Mouse (Mus musculus) embryonic fibroblast, embryonic 13.5 days (primary cell): ENCODE measurements at regions not wholly inside any gene's neighbourhood (a gene's known extent, or its start where the extent isn't known, plus 50 kb on each side); places are given as distances from the start of the nearest gene placed in this dataset.
"Not testable (repeated sequence)": the region's sequence is repeated elsewhere in the genome, so short reads cannot be mapped to it uniquely, and the experiment has no call there.

Experiments used
- H3K27ac ChIP-seq: 2 replicates; pipeline ENCODE4 v1.5.1; 2012; ENCODE audit warnings: low read length, control low read depth, inconsistent platforms; ENCODE audit not compliant: insufficient read depth
- H3K4me1 ChIP-seq: 2 replicates; pipeline ENCODE4 v1.6.1; 2011; ENCODE audit warnings: low read length; ENCODE audit not compliant: control insufficient read depth, insufficient read depth
- H3K4me3 ChIP-seq: 2 replicates; pipeline ENCODE4 v1.5.1; 2011; ENCODE audit warnings: mild to moderate bottlenecking, control low read depth, low read length; ENCODE audit not compliant: insufficient read depth
- CTCF ChIP-seq: IDR thresholded peaks from 2 replicates; pipeline ENCODE4 v1.5.1; 2011; ENCODE audit warnings: mild to moderate bottlenecking, control low read depth, low read length, moderate library complexity, borderline replicate concordance; ENCODE audit not compliant: insufficient read depth
- POLR2A ChIP-seq: IDR thresholded peaks from 2 replicates; pipeline ENCODE4 v1.6.1; 2011; ENCODE audit warnings: low read depth, mild to moderate bottlenecking, control low read depth, low read length, moderate library complexity

- no peak for TF ChIP-seq POLR2A
- no peak for TF ChIP-seq CTCF
- Histone ChIP-seq H3K4me1 (no peaks in the 10 kb centered on the region), H3K4me3 (no peak overlapping the region), H3K27ac (no peak overlapping the region)
Measured at GRCm38 (mm10) chr4:18620361-18620760, 984.9 kb upstream of the Gm12353 start.

- Histone ChIP-seq H3K4me1 (no peaks in the 10 kb centered on the region), H3K27ac (no peak overlapping the region), H3K4me3 (no peak overlapping the region)
- no peak for TF ChIP-seq CTCF
- no peak for TF ChIP-seq POLR2A
Measured at GRCm38 (mm10) chr4:18639035-18639434, 966.2 kb upstream of the Gm12353 start.

GRCm38 (mm10) chr4:18649153-18649552 lies 956.1 kb upstream of the Gm12353 start:
- Histone ChIP-seq H3K27ac (no peak overlapping the region), H3K4me1 (no peaks in the 10 kb centered on the region), H3K4me3 (no peak overlapping the region)
- TF ChIP-seq POLR2A (no peak), CTCF (no peak)

GRCm38 (mm10) chr4:18685891-18686544 lies 919.2 kb upstream of the Gm12353 start:
- Histone ChIP-seq H3K27ac (no peak overlapping the region), H3K4me3 (no peak overlapping the region), H3K4me1 (no peaks in the 10 kb centered on the region)
- TF ChIP-seq POLR2A (no peak), CTCF (no peak)

GRCm38 (mm10) chr4:18694076-18694475 lies 911.2 kb upstream of the Gm12353 start:
- H3K27ac ChIP-seq = no peak overlapping the region
- no peaks in the 10 kb centered on the region for H3K4me1 ChIP-seq
- no peak overlapping the region for H3K4me3 ChIP-seq
- TF ChIP-seq CTCF (no peak), POLR2A (no peak)

DNA sequence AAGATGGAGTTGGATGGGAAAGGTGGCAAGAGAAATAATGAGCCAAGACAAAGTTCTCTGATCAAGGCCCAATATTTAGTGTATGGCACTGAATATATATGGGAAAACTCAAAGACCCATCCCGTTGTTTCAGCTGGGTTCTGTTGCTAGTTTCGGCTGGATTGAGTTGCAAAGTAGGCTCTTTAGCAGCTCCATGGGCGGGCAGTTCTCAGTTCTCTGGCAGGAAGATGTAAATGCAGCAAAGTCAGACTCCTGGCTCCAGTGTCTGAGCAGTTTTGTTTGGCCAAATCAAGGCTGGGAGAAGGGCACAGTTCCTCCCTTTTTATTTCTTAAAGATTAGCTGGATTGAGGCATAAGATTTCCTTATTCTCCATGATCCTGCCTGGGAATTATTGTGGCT lies 909.0 kb upstream of the Gm12353 start:
- Histone ChIP-seq H3K4me3 (no peak overlapping the region), H3K4me1 (no peaks in the 10 kb centered on the region), H3K27ac (no peak overlapping the region)
- TF ChIP-seq POLR2A (no peak), CTCF (no peak)

- Histone ChIP-seq H3K4me1 (no peaks in the 10 kb centered on the region), H3K27ac (no peak overlapping the region)
- TF ChIP-seq CTCF (no peak), POLR2A (no peak)
Measured at GRCm38 (mm10) chr4:18744241-18744640, 861.0 kb upstream of the Gm12353 start.

GRCm38 (mm10) chr4:18788398-18788797 lies 816.9 kb upstream of the Gm12353 start:
- Histone ChIP-seq H3K27ac (no peak overlapping the region), H3K4me1 (no peaks in the 10 kb centered on the region), H3K4me3 (no peak overlapping the region)
- no peak for TF ChIP-seq CTCF
- TF ChIP-seq POLR2A = no peak

More at GRCm38 (mm10) chr4:18744241-18744640, 861.0 kb upstream of the Gm12353 start:
- H3K4me3 ChIP-seq = no peak overlapping the region

GRCm38 (mm10) chr4:18795740-18796394 lies 809.4 kb upstream of the Gm12353 start:
- TF ChIP-seq POLR2A = no peak
- no peak for TF ChIP-seq CTCF
- Histone ChIP-seq H3K4me1 (peaks cover 2% of the 10 kb centered on the region; the same call in 1 of the 2 replicates), H3K4me3 (no peak overlapping the region), H3K27ac (peak overlapping the region; percentile 90)

GRCm38 (mm10) chr4:18796395-18796740 lies 808.9 kb upstream of the Gm12353 start:
- Histone ChIP-seq H3K27ac (peak overlapping the region; percentile 59), H3K4me1 (peaks cover 2% of the 10 kb centered on the region; the same call in 1 of the 2 replicates), H3K4me3 (no peak overlapping the region)
- TF ChIP-seq CTCF (no peak), POLR2A (no peak)

DNA sequence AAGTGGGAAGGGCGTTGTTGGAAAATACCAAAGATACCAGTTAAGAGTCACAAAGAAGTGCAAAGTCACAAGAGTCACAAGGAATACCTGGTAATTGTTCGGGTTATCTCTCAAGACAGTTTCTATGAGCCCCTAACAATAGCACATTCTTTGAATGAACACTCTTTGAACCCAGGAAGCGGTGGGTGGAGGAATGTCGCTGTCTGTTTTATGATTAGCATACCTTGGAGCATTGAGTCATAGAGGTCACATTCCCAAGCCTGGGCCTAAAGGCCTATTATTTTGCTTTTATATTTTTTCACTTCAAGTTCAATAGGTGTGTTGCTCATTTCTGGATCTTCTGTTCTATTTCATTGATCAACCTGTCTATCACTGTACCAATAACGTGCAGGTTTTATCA lies 802.1 kb upstream of the Gm12353 start:
- not testable (repeated sequence) for H3K4me1 ChIP-seq, H3K4me3 ChIP-seq

More for the DNA sequence above, 802.1 kb upstream of the Gm12353 start:
- H3K27ac ChIP-seq = not testable (repeated sequence)
